Mouse (Mus musculus): Measurements from ENCODE around the gene Chrna7. TPM values are rescaled to one million over a fixed set of nuclear protein-coding genes. Genes with fewer than 3 reads are reported as not detected.

Gene Chrna7
- polyA plus RNA-seq, 1 experiment: not detected

DNA sequence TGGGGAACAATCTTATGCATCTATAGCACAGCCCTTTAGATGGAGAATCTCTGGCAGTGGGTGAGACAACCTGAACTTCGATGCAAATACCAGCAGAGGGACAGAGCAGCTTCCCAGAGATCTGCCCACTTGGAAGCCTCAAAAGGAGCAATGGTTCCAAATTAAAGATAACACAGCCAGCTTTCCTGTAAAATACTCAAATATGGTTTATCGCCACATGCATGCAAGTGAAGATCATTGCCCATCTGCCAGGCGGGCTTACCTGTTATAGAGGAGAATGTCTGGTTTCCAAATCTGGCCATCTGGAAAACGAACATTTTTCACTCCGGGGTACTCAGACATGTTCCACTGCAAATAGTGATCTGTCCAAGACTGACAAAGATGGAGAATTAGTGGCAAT, 64.0 kb downstream of the Chrna7 start:
- Histone ChIP-seq H3K4me1 (ENCODE audit: control insufficient read depth, insufficient read depth, insufficient read length, low read length) (no peaks in the 10 kb centered on the region), H3K4me3 (ENCODE audit: insufficient read depth, low read depth, low read length) (no peak overlapping the region), H3K27ac (replicated peaks; ENCODE audit: low read depth, low read length) (no peak overlapping the region)

DNA sequence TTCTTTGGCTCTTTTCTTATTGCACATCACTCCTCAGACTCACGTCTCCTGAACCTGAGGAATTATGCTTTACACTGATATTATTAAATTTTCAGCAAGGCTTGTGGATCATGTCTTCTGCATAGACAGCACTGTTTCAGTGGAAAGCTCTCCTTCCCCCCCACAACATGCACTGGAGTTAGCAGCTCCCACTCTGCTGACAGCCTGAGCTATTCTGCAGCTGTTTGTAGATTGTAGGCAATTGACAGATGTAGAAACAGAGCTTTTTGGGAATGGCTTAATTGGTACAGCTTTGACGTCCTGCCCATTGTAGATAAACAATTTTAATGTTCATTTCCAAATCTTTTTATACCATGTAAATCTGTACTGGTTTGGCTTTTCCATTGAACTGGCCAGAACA, 89.8 kb downstream of the Chrna7 start:
- Histone ChIP-seq H3K27ac (replicated peaks; ENCODE audit: low read depth, low read length) (no peak overlapping the region), H3K4me1 (ENCODE audit: control insufficient read depth, insufficient read depth, insufficient read length, low read length) (no peaks in the 10 kb centered on the region), H3K4me3 (ENCODE audit: insufficient read depth, low read depth, low read length) (no peak overlapping the region)

DNA sequence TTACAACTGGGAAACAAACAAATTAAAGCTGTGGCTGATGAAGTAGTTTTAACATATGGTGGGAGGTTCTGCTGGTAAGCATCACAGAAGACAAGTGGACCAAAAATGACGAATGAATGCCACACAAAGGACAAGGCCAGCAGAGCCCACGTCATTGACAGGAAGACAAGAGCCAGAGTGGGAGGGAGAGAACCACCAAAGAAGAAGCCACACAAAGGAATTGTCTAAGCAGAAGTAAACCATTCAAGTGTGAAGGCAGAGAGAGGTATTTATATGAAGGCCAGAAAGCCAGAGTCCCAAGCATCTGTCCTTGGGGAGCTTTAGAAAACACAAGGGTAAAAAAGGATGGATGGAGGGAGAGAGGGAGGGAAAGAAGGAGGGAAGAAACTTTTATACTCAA, 98.7 kb downstream of the Chrna7 start:
- H3K4me3 ChIP-seq (ENCODE audit: insufficient read depth, low read depth, low read length): no peak overlapping the region
- no peaks in the 10 kb centered on the region for H3K4me1 ChIP-seq (ENCODE audit: control insufficient read depth, insufficient read depth, insufficient read length, low read length)
- no peak overlapping the region for H3K27ac ChIP-seq (replicated peaks; ENCODE audit: low read depth, low read length)

DNA sequence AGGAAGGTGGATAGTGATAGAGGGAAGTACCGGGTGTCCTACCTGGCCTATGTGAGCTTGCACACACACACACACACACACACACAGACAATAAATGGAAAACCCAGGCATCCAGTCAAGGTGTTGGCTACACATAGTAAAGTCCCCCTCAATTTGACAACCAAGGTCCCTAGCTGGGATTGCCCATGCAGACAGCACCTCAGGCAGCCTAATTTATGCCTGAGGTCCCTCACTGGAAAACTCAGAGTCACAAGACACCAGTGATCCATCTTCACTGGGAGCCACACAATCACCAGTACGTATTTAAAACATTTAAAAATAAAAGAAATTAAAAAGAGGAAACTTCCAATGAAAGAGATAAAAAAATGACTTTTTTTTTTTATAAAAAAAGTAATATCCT, 99.1 kb downstream of the Chrna7 start:
- no peaks in the 10 kb centered on the region for H3K4me1 ChIP-seq (ENCODE audit: control insufficient read depth, insufficient read depth, insufficient read length, low read length)
- no peak overlapping the region for H3K4me3 ChIP-seq (ENCODE audit: insufficient read depth, low read depth, low read length)
- H3K27ac ChIP-seq (replicated peaks; ENCODE audit: low read depth, low read length): no peak overlapping the region

DNA sequence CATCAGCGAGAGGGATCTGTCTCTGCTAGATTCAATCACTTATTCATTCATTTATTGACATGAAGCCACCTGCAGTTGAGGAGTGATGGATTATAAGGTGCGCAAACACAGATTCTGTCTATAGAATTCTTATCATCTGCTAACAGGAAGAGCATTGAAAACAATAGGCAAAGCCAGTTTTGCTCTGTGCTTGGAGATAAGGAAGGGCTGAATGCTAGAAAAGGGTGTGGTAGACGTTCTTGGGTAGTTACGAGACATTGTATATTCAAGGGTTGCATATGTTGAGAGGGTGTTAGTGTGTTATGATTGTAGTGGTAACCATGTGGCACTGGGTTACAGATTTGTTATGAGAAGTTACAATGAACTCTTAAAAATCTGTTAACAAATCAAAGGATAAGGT, 103.0 kb downstream of the Chrna7 start:
- Histone ChIP-seq H3K27ac (replicated peaks; ENCODE audit: low read depth, low read length) (no peak overlapping the region), H3K4me3 (ENCODE audit: insufficient read depth, low read depth, low read length) (no peak overlapping the region), H3K4me1 (ENCODE audit: control insufficient read depth, insufficient read depth, insufficient read length, low read length) (no peaks in the 10 kb centered on the region)

DNA sequence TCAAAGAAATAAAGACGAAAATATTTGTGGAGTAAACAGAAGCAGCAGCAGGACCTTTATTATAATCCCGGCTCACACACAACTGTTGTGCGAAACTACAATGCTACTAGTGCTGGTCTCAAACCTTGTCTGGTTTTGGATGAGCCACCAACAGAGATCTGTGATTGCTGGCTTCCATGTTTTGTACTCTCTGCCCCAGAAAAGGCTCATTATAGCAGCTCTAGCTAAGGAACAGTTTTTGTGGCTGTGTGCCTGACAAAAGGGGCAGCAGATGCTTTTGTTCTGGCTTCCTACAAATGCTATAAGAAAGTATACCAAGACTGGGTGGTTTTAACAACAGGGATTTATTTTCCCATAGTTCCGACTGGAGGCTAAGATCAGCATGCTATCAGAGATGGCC, 126.4 kb downstream of the Chrna7 start:
- no peaks in the 10 kb centered on the region for H3K4me1 ChIP-seq (ENCODE audit: control insufficient read depth, insufficient read depth, insufficient read length, low read length)
- H3K27ac ChIP-seq (replicated peaks; ENCODE audit: low read depth, low read length): no peak overlapping the region
- H3K4me3 ChIP-seq (ENCODE audit: insufficient read depth, low read depth, low read length): no peak overlapping the region

DNA sequence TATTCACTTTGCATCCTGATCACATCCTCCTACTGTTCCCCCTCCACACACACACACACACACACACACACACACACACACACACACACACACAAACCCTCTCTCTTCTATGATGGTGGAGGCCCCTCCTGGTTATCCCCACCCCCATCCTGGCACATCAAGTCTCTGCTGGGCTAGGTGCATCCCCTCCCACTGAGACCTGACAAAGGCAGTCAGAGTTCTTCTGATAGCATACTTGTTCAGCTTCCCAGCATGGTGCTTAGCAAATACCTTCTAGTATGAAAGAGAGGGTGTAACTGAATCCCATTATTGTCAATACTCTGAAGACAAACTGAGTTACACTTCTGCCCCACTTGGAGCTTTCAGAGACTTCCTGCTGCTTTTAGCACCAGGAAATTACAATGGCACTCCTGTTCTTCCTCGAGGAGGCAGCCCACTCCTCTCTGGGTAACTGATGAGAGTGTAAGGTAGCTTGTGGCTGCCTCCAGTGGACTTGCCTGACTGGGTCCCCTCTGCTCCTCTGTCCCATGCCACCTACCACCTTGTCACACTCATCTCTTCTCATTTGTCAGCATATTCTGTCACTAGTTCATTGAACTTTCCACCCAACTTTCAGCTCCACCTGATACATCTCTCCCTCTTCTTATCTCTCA, 127.9 kb downstream of the Chrna7 start:
- Histone ChIP-seq H3K4me3 (ENCODE audit: insufficient read depth, low read depth, low read length) (no peak overlapping the region), H3K4me1 (ENCODE audit: control insufficient read depth, insufficient read depth, insufficient read length, low read length) (no peaks in the 10 kb centered on the region), H3K27ac (replicated peaks; ENCODE audit: low read depth, low read length) (no peak overlapping the region)

DNA sequence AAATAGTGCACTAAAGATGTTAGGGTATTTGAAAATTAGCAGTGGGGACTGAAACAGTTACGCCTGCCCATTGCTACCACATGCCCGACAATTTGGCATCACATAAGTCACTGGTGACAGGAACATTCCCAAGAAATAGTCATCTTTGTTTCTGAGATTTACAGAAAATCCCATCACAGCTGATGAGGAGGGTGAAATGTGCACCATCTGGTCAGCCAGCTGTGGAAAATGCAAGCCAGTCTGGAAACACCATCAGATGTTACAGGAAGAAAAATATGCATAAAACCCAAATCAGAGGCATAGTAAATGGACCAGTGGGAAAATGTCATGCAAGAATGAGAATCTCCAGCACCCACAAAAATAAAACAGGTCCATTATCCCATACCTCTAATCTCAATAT, 151.4 kb downstream of the Chrna7 start:
- H3K4me1 ChIP-seq (ENCODE audit: control insufficient read depth, insufficient read depth, insufficient read length, low read length): no peaks in the 10 kb centered on the region
- H3K4me3 ChIP-seq (ENCODE audit: insufficient read depth, low read depth, low read length): no peak overlapping the region
- no peak overlapping the region for H3K27ac ChIP-seq (replicated peaks; ENCODE audit: low read depth, low read length)

Other genes with a start within 250 kb of the Chrna7 start
- gene Otud7a, start 232.2 kb upstream of the Chrna7 start, polyA plus RNA-seq (2012; ENCODE audit: insufficient read depth, insufficient read length, missing spikeins): not detected in 2 replicates

All from brown adipose tissue, adult 24 weeks (tissue).